Mouse (Mus musculus): ENCODE measurements around the gene Rcbtb2. TPM values are rescaled to one million over a fixed set of nuclear protein-coding genes. Genes with fewer than 3 reads are reported as not detected.

Gene Rcbtb2
- polyA plus RNA-seq, 1 experiment, result 81.6 TPM

DNA sequence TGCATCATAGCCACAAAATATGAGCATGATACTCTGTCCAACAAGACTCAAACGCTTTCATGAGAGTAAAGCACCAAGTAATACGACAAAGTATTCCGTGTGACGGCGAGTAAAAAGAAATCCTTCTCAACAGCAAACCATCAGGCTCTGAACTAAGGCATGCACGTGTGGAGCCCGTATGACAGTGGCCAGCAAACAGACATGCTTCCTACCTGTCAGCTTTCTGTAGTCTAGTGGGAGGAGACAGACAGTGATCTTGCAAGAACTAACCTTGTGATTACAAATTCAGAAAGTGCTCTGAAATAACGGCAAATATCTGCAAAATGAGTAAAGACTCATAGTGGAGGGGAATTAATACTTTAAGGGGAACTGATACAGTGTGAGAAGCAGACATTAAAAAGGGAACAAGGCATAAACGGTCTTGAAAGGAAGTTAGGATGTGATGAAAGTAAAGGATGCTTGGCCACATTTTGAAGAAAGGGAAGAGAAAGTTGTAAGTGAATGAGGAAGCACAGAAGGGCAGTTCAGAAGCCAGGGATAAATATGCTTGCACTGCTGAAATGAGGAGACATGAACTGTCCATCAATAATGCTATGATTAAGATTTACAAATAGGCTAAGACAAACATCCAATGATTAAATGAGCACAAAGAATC lies 99.6 kb downstream of the Rcbtb2 start:
- H3K4me1 ChIP-seq (ENCODE audit: control insufficient read depth, insufficient read depth, low read length), result no peaks in the 10 kb centered on the region; the same call in 1 of the 2 replicates
- H3K4me3 ChIP-seq (ENCODE audit: insufficient read depth, low read length), result no peak overlapping the region
- no peak overlapping the region for H3K27ac ChIP-seq (ENCODE audit: insufficient read depth, low read length)
- no peak for TF ChIP-seq POLR2A (IDR thresholded peaks at IDR 0.05; ENCODE audit: low read depth, low read length)
- TF ChIP-seq CTCF (IDR thresholded peaks at IDR 0.05; ENCODE audit: borderline replicate concordance, insufficient read depth, low read length), result no peak

DNA sequence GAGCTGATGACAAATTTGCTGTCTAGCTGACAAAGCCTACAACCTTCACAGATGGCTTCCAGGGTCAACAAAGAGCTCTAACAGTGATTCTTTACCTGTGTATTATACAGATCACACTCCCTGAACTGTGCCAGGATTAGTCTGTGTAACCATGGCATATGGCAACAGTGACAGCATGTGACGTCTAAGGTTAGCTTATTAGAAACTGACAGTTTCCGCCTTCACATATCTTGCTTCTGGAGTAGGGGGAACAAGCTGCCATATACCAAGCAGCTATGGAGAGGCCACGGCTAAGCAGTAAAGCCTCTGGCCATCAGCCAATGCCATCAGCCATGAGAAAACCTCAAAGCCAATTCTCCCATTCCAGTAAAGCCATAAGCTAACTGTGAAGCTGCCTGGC lies 103.5 kb downstream of the Rcbtb2 start:
- TF ChIP-seq POLR2A (IDR thresholded peaks at IDR 0.05; ENCODE audit: low read depth, low read length) (no peak), CTCF (IDR thresholded peaks at IDR 0.05; ENCODE audit: borderline replicate concordance, insufficient read depth, low read length) (no peak)
- Histone ChIP-seq H3K27ac (ENCODE audit: insufficient read depth, low read length) (no peak overlapping the region), H3K4me1 (ENCODE audit: control insufficient read depth, insufficient read depth, low read length) (no peaks in the 10 kb centered on the region; the same call in 1 of the 2 replicates), H3K4me3 (ENCODE audit: insufficient read depth, low read length) (no peak overlapping the region)

DNA sequence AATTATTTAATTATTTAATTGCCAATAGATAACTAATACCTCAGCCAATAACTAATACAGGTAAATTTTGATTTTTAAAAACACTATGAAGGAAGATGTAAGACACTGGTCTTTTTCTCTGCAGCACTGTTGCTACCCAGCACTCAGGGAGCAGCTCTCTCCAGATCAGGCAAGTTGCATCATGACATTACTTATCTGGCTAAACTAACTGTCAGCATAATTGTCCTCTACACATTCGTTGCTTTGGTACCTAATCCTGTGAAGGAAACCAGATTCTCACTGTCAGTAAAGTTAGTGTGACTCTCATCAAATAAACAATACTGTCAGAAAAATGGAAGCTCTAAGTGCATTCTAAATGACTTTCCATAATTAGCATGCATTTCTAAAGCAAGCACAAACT lies 104.0 kb downstream of the Rcbtb2 start:
- Histone ChIP-seq H3K27ac (ENCODE audit: insufficient read depth, low read length) (no peak overlapping the region), H3K4me3 (ENCODE audit: insufficient read depth, low read length) (no peak overlapping the region), H3K4me1 (ENCODE audit: control insufficient read depth, insufficient read depth, low read length) (peaks cover 4% of the 10 kb centered on the region; the same call in 1 of the 2 replicates)
- TF ChIP-seq POLR2A (IDR thresholded peaks at IDR 0.05; ENCODE audit: low read depth, low read length) (no peak), CTCF (IDR thresholded peaks at IDR 0.05; ENCODE audit: borderline replicate concordance, insufficient read depth, low read length) (no peak)

DNA sequence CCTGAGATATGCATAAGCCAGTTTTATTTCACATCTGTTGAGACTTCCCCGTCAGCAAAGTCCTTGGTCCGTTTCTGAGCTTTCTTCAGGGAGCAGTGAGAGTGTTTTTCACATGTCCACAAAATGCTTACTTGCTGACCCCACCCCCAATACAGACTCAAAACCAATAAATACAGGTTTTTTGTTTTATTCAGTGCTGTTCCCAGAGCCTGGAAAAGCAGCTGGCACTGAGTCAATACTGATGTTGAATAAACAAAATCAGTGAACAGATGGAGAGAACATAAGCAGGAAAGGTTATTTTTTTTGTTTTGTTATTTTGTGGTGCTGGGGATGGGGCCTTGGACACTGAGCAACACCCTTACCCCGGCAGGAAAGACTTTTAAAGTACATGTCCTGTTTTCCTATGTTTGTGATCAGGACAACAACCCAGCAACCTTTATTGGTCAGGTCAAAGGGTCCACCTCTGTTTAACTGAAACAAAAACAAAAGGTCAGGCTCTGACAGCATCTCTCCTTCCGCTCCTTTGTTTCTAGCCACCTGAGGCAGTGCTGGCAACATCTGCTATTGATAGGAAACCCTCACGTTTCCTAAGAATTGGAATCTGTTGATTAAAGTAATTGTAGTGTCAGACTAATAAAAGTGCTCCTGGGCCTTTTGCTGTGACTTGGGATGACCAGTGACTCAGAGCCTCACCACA lies 108.6 kb downstream of the Rcbtb2 start:
- Histone ChIP-seq H3K4me1 (ENCODE audit: control insufficient read depth, insufficient read depth, low read length) (peaks cover 4% of the 10 kb centered on the region; the same call in 1 of the 2 replicates), H3K4me3 (ENCODE audit: insufficient read depth, low read length) (no peak overlapping the region), H3K27ac (ENCODE audit: insufficient read depth, low read length) (peak overlapping the region; percentile 48)
- no peak for TF ChIP-seq POLR2A (IDR thresholded peaks at IDR 0.05; ENCODE audit: low read depth, low read length)
- TF ChIP-seq CTCF (IDR thresholded peaks at IDR 0.05; ENCODE audit: borderline replicate concordance, insufficient read depth, low read length), result no peak

DNA sequence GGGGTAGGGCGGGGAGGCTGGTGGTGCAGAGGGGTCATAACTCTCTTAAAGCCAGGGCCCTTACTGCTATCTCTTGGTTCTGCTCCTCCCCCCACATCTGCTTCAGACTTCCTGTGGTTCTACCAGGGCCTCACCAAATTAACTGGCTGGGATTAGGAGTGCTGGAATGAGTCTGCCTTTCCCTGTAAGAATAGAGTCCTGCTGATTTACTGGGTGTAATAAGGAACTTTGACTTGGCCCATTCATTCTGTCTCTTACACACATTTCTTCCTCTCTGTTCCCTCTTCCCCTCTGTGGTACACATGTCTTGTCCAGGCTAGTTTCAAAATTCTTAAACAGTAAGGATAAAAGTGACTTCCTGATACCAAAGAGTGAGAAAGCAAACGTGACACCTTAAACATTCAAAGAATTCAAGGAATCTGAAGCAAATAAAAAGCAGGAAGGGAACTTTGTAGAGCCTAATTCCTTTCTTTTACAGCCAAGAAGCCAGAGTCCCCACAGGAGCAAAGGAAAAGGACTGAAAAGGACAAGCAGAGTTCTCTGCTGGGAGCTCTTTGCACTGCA lies 111.7 kb downstream of the Rcbtb2 start:
- peaks cover 4% of the 10 kb centered on the region; the same call in 1 of the 2 replicates for H3K4me1 ChIP-seq (ENCODE audit: control insufficient read depth, insufficient read depth, low read length)
- H3K27ac ChIP-seq (ENCODE audit: insufficient read depth, low read length), result peak overlapping the region; percentile 99
- no peak for TF ChIP-seq POLR2A (IDR thresholded peaks at IDR 0.05; ENCODE audit: low read depth, low read length)
- TF ChIP-seq CTCF (IDR thresholded peaks at IDR 0.05; ENCODE audit: borderline replicate concordance, insufficient read depth, low read length), result no peak
- no peak overlapping the region for H3K4me3 ChIP-seq (ENCODE audit: insufficient read depth, low read length)

DNA sequence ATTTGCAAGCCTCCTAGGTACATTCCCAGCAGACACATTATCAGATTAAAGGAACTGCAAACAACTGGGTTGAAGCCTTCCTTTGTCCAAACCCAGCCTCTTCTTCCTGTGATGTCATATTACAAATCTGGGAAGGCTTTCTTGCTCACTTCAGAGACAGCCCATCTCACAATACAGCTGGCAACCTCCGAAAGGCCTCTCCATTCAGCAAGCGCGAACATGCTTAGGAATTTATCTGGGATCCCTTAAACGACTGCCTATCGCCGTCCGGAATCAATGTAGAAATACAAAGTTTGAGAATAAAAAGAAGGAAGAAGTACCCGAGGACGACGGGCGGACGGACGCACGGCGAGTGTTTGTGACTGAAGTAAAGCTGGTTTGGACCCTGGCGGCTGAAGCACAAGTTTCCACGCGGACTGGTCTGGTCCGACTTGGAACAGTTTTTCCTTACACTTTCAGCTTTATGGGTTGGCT lies 115.0 kb downstream of the Rcbtb2 start, which contains the start of gene Lpar6:
Gene Lpar6, plus strand, starts transcription at position 48 of the 474 bp plus-strand sequence.
- H3K4me3 ChIP-seq (ENCODE audit: insufficient read depth, low read length), result peak within 1 kb of the TSS; percentile 92
- TF ChIP-seq POLR2A (IDR thresholded peaks at IDR 0.05; ENCODE audit: low read depth, low read length) (peak; percentile 95), CTCF (IDR thresholded peaks at IDR 0.05; ENCODE audit: borderline replicate concordance, insufficient read depth, low read length) (no peak)
- peak within 1 kb of the TSS; percentile 84 for H3K27ac ChIP-seq (ENCODE audit: insufficient read depth, low read length)
- no peaks in the 10 kb centered on the region for H3K4me1 ChIP-seq (ENCODE audit: control insufficient read depth, insufficient read depth, low read length)

DNA sequence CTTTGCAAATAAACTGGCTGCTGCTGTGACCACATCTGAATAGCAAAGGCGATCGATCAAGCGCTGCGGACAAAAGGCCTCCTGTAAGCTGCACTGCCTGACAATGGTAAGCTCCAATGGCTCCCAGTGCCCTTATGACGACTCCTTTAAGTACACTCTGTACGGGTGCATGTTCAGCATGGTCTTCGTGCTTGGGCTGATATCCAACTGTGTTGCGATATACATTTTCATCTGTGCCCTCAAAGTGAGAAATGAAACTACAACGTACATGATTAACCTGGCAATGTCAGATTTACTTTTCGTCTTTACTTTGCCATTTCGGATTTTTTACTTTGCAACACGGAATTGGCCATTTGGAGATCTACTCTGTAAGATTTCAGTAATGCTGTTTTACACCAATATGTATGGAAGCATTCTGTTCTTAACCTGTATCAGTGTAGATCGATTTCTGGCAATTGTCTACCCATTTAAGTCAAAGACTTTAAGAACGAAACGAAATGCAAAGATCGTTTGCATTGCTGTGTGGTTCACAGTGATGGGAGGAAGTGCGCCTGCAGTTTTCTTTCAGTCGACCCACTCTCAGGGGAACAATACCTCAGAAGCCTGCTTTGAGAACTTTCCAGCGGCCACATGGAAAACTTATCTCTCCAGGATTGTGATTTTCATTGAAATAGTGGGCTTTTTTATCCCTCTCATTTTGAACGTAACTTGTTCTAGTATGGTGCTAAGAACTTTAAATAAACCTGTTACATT lies 115.8 kb downstream of the Rcbtb2 start:
- peak overlapping the region; percentile 92 for H3K4me3 ChIP-seq (ENCODE audit: insufficient read depth, low read length)

DNA sequence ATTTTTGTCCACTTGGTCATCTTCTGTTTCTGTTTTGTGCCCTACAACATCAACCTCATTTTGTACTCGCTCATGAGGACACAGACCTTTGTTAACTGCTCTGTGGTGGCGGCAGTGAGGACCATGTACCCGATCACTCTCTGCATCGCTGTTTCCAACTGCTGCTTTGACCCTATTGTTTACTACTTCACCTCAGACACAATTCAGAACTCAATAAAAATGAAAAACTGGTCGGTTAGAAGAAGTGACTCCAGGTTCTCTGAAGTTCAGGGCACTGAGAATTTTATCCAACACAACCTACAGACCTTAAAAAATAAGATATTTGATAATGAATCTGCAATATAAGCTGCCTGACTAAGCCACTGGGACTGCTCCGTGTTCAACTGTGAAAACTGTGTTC lies 116.5 kb downstream of the Rcbtb2 start:
- TF ChIP-seq POLR2A (IDR thresholded peaks at IDR 0.05; ENCODE audit: low read depth, low read length) (no peak), CTCF (IDR thresholded peaks at IDR 0.05; ENCODE audit: borderline replicate concordance, insufficient read depth, low read length) (no peak)
- Histone ChIP-seq H3K27ac (ENCODE audit: insufficient read depth, low read length) (peak overlapping the region; percentile 84), H3K4me3 (ENCODE audit: insufficient read depth, low read length) (peak overlapping the region; percentile 92), H3K4me1 (ENCODE audit: control insufficient read depth, insufficient read depth, low read length) (no peaks in the 10 kb centered on the region)

More for the DNA sequence above, 115.8 kb downstream of the Rcbtb2 start:
- H3K4me1 ChIP-seq (ENCODE audit: control insufficient read depth, insufficient read depth, low read length), result no peaks in the 10 kb centered on the region
- H3K27ac ChIP-seq (ENCODE audit: insufficient read depth, low read length), result peak overlapping the region; percentile 84
- TF ChIP-seq CTCF (IDR thresholded peaks at IDR 0.05; ENCODE audit: borderline replicate concordance, insufficient read depth, low read length), result no peak
- TF ChIP-seq POLR2A (IDR thresholded peaks at IDR 0.05; ENCODE audit: low read depth, low read length), result peak; percentile 40; the same call in 1 of the 2 replicates

DNA sequence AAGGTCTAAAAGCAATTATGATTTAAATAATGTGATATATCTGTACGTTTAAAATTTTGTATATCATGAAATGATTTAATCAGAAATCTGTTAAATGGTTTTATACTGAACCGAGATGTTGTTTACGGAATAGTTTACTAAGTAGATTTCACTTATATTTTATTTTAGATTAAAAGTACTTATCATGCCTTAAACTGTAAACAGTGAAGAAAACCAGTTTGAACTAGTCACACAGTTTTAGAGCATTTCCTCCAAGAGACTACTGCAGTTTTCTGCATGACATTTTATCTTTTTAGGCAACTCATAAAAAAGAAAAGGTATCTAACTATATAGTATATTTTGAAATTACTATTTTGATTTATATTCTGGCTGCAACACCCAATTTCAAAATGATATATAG lies 117.0 kb downstream of the Rcbtb2 start:
- H3K27ac ChIP-seq (ENCODE audit: insufficient read depth, low read length), result no peak overlapping the region
- TF ChIP-seq POLR2A (IDR thresholded peaks at IDR 0.05; ENCODE audit: low read depth, low read length) (no peak), CTCF (IDR thresholded peaks at IDR 0.05; ENCODE audit: borderline replicate concordance, insufficient read depth, low read length) (no peak)
- no peak overlapping the region for H3K4me3 ChIP-seq (ENCODE audit: insufficient read depth, low read length)
- H3K4me1 ChIP-seq (ENCODE audit: control insufficient read depth, insufficient read depth, low read length), result no peaks in the 10 kb centered on the region

All from embryonic fibroblast, embryonic 13.5 days (primary cell).